Mouse (Mus musculus): ENCODE results near the gene Ablim1.

DNA sequence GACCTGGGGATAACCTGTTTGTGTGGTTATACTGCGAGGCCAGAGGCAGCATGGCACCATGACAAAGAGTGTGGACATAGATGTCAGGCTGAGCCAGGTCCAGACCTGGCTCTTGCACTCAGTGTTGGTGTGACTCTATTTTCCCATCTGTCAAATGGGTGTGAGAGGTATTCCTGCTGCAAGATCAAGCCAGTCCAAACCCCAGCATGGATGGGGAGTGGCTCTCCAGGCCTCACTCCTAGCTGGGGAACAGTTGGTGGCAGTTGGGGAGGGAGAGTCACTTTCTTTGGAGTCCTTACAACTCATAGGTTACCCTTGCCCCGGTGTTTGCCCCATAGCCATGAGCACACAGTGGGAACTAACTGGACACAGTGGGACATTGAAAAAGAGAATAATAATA is 103.8 kb downstream of the Ablim1 start:
- TF ChIP-seq EP300 (IDR thresholded peaks at IDR 0.05; ENCODE audit: low read depth) (no peak), CTCF (IDR thresholded peaks at IDR 0.05; ENCODE audit: low read depth) (no peak)
